In genomic region chr3:159740600-159741279, GRCm38 (mm10) we compare ENCODE assay signal across 23 mouse cellular contexts.
A peak's percentile ranks its signal among the peaks of the same experiment; 100 is the strongest.
DNase-seq lines count a peak whose midpoint lies in the region; ATAC-seq and TF ChIP-seq lines count a peak whose summit lies in the region.
"Had no signal": no experiment of that assay in that cellular context is flagged by ENCODE, and none has a peak within 500 bp of the region (broad histone marks: within the 10 kb centered on the region; RNA-seq: fewer than 3 reads in every experiment).

No protein-coding gene starts in this region.

- no peak overlapping the region for H3K9ac ChIP-seq in midbrain, embryonic 13.5 days (replicated peaks)
- no peak overlapping the region for H3K9ac ChIP-seq in midbrain, embryonic 16.5 days (ENCODE audit: low read depth, low read length)
- H3K9ac ChIP-seq: embryonic facial prominence, embryonic 12.5 days; embryonic facial prominence, embryonic 15.5 days; heart, embryonic 12.5 days; heart, embryonic 15.5 days; hindbrain, embryonic 13.5 days had no signal

- ATAC-seq in midbrain, embryonic 13.5 days = peak; percentile 50
- peak; percentile 80 for ATAC-seq in midbrain, embryonic 16.5 days
- ATAC-seq: CD4-positive, CD25-positive, alpha-beta regulatory T cell, adult 4 months; hindbrain, embryonic 16.5 days had no signal

- no peak overlapping the region for H3K4me2 ChIP-seq in midbrain, embryonic 13.5 days (replicated peaks)
- H3K4me2 ChIP-seq in midbrain, embryonic 16.5 days (ENCODE audit: low read length) = no peak overlapping the region
- H3K4me2 ChIP-seq: embryonic facial prominence, embryonic 12.5 days; embryonic facial prominence, embryonic 15.5 days; heart, embryonic 12.5 days; heart, embryonic 15.5 days; hindbrain, embryonic 13.5 days had no signal

- no peak for TF ChIP-seq CTCF in cerebellum, adult 2 months (IDR thresholded peaks at IDR 0.05; ENCODE audit: borderline replicate concordance, insufficient read depth, low read depth, low read length)

- no peaks in the 10 kb centered on the region for H3K27me3 ChIP-seq in midbrain, embryonic 13.5 days
- H3K27me3 ChIP-seq in midbrain, embryonic 10.5 days (ENCODE audit: low read depth, poor library complexity, severe bottlenecking) = no peaks in the 10 kb centered on the region
- H3K27me3 ChIP-seq in midbrain, embryonic 16.5 days (ENCODE audit: control insufficient read depth, insufficient read depth, low read depth, low read length) = no peaks in the 10 kb centered on the region
- H3K27me3 ChIP-seq in cerebellum, adult 2 months (ENCODE audit: control insufficient read depth, insufficient read depth, low read length) = no peaks in the 10 kb centered on the region
- H3K27me3 ChIP-seq: embryonic facial prominence, embryonic 12.5 days; embryonic facial prominence, embryonic 15.5 days; heart, embryonic 12.5 days; heart, embryonic 15.5 days; hindbrain, embryonic 13.5 days had no signal

- H3K4me3 ChIP-seq in midbrain, embryonic 13.5 days (replicated peaks) = no peak overlapping the region
- H3K4me3 ChIP-seq in midbrain, embryonic 10.5 days = no peak overlapping the region
- no peak overlapping the region for H3K4me3 ChIP-seq in midbrain, embryonic 16.5 days (ENCODE audit: low read depth, low read length)
- H3K4me3 ChIP-seq in cerebellum, adult 2 months (replicated peaks; ENCODE audit: insufficient read depth, low read depth, low read length) = no peak overlapping the region
- H3K4me3 ChIP-seq: embryonic facial prominence, embryonic 12.5 days; embryonic facial prominence, embryonic 15.5 days; heart, embryonic 12.5 days; heart, embryonic 15.5 days; hindbrain, embryonic 10.5 days; hindbrain, embryonic 13.5 days had no signal

- H3K4me1 ChIP-seq in midbrain, embryonic 13.5 days (replicated peaks) = no peaks in the 10 kb centered on the region
- no peaks in the 10 kb centered on the region for H3K4me1 ChIP-seq in midbrain, embryonic 10.5 days
- H3K4me1 ChIP-seq in midbrain, embryonic 16.5 days (ENCODE audit: control insufficient read depth, insufficient read depth, low read length) = no peaks in the 10 kb centered on the region; the same call in 1 of the 2 replicates
- no peaks in the 10 kb centered on the region for H3K4me1 ChIP-seq in cerebellum, adult 2 months (ENCODE audit: control insufficient read depth, insufficient read depth, low read length)
- H3K4me1 ChIP-seq: embryonic facial prominence, embryonic 12.5 days; embryonic facial prominence, embryonic 15.5 days; heart, embryonic 12.5 days; heart, embryonic 15.5 days; hindbrain, embryonic 10.5 days; hindbrain, embryonic 13.5 days had no signal

- H3K36me3 ChIP-seq in midbrain, embryonic 13.5 days = no peaks in the 10 kb centered on the region
- no peaks in the 10 kb centered on the region for H3K36me3 ChIP-seq in midbrain, embryonic 10.5 days
- H3K36me3 ChIP-seq in midbrain, embryonic 16.5 days (ENCODE audit: control insufficient read depth, insufficient read depth, low read length) = no peaks in the 10 kb centered on the region
- H3K36me3 ChIP-seq: embryonic facial prominence, embryonic 12.5 days; embryonic facial prominence, embryonic 15.5 days; heart, embryonic 12.5 days; heart, embryonic 15.5 days; hindbrain, embryonic 10.5 days; hindbrain, embryonic 13.5 days had no signal

- no peak for DNase-seq in midbrain, embryonic 10.5 days (ENCODE audit: low spot score)
- DNase-seq in brain, embryonic 18.5 days (ENCODE audit: low read depth, low spot score) = peak; percentile 0
- no peak for DNase-seq in cerebellum, adult 2 months
- DNase-seq in thymus, postnatal 36 days = no peak
- DNase-seq: adrenal gland, adult 2 months; adrenal gland, postnatal 14 days; cerebellum, adult 18-20 months; cerebellum, adult 9-11 months; cerebellum, postnatal 25 days; gastrocnemius, postnatal 25 days; heart, adult 18-20 months; heart, postnatal 10 days; heart, postnatal 36 days had no signal

- no peaks in the 10 kb centered on the region for H3K9me3 ChIP-seq in midbrain, embryonic 13.5 days
- no peaks in the 10 kb centered on the region for H3K9me3 ChIP-seq in midbrain, embryonic 10.5 days (replicated peaks)
- H3K9me3 ChIP-seq in midbrain, embryonic 16.5 days (replicated peaks; ENCODE audit: control insufficient read depth, low read length, poor library complexity, severe bottlenecking) = no peaks in the 10 kb centered on the region
- H3K9me3 ChIP-seq: embryonic facial prominence, embryonic 12.5 days; embryonic facial prominence, embryonic 15.5 days; heart, embryonic 12.5 days; heart, embryonic 15.5 days; hindbrain, embryonic 10.5 days; hindbrain, embryonic 13.5 days had no signal

- no peak overlapping the region for H3K27ac ChIP-seq in midbrain, embryonic 13.5 days
- H3K27ac ChIP-seq in midbrain, embryonic 10.5 days (replicated peaks) = no peak overlapping the region
- H3K27ac ChIP-seq in midbrain, embryonic 16.5 days (ENCODE audit: low read length) = no peak overlapping the region
- no peak overlapping the region for H3K27ac ChIP-seq in cerebellum, adult 2 months (ENCODE audit: insufficient read depth, low read length)
- H3K27ac ChIP-seq: embryonic facial prominence, embryonic 12.5 days; embryonic facial prominence, embryonic 15.5 days; heart, embryonic 15.5 days; hindbrain, embryonic 10.5 days; hindbrain, embryonic 13.5 days had no signal

- WGBS in midbrain, embryonic 13.5 days = 52% methylated on average over 5 of the region's 5 CpGs
- 64% methylated on average over 5 of the region's 5 CpGs for WGBS in midbrain, embryonic 10.5 days
- WGBS in midbrain, embryonic 16.5 days = 43% methylated on average over 5 of the region's 5 CpGs
- 62% methylated on average over 5 of the region's 5 CpGs for WGBS in cerebellum, adult 2 months

- TF ChIP-seq POLR2A in cerebellum, adult 2 months (IDR thresholded peaks at IDR 0.05; ENCODE audit: borderline replicate concordance, insufficient read depth, low read length) = no peak
